In genomic region chr9:71591106-71591505, GRCm38 (mm10) we compare ENCODE assay signal across 10 mouse cellular contexts. TPM values are rescaled to one million over a fixed set of nuclear protein-coding genes. Genes with fewer than 3 reads are reported as not detected.
A peak's percentile ranks its signal among the peaks of the same experiment; 100 is the strongest.
DNase-seq lines count a peak whose midpoint lies in the region; ATAC-seq lines count a peak whose summit lies in the region.
"Had no signal": no experiment of that assay in that cellular context is flagged by ENCODE, and none has a peak within 500 bp of the region (broad histone marks: within the 10 kb centered on the region; RNA-seq: fewer than 3 reads in every experiment).

No protein-coding gene starts in this region.

- no peak overlapping the region for H3K9ac ChIP-seq in kidney, embryonic 14.5 days (ENCODE audit: low read depth, low read length)
- H3K9ac ChIP-seq in embryonic facial prominence, embryonic 11.5 days (replicated peaks; ENCODE audit: low read length), result no peak overlapping the region
- peak overlapping the region; percentile 94 for H3K9ac ChIP-seq in heart, embryonic 16.5 days (ENCODE audit: low read length)
- H3K9ac ChIP-seq in liver, embryonic 15.5 days, result no peak overlapping the region

- peak overlapping the region; percentile 91 for H3K4me2 ChIP-seq in kidney, embryonic 14.5 days (replicated peaks; ENCODE audit: low read depth, low read length)
- peak overlapping the region; percentile 86; the same call in 1 of the 2 replicates for H3K4me2 ChIP-seq in embryonic facial prominence, embryonic 11.5 days (ENCODE audit: low read depth, low read length)
- peak overlapping the region; percentile 74 for H3K4me2 ChIP-seq in heart, embryonic 16.5 days (ENCODE audit: low read depth, low read length)
- H3K4me2 ChIP-seq in liver, embryonic 15.5 days, result no peak overlapping the region; the same call in 1 of the 2 replicates

- no peak for ATAC-seq in kidney, embryonic 14.5 days (ENCODE audit: low FRiP score, low TSS enrichment)
- no peak for ATAC-seq in embryonic facial prominence, embryonic 11.5 days (replicated peaks; ENCODE audit: insufficient number of reproducible peaks, low FRiP score, low TSS enrichment, low read depth)
- ATAC-seq in heart, embryonic 16.5 days (replicated peaks; ENCODE audit: extremely low read depth, insufficient read depth, low FRiP score), result no peak
- ATAC-seq in liver, embryonic 15.5 days (ENCODE audit: insufficient read depth), result no peak

- H3K9me3 ChIP-seq in kidney, embryonic 14.5 days (ENCODE audit: control insufficient read depth, low read length), result no peaks in the 10 kb centered on the region
- no peaks in the 10 kb centered on the region for H3K9me3 ChIP-seq in embryonic facial prominence, embryonic 11.5 days (replicated peaks; ENCODE audit: control insufficient read depth, low read length)
- H3K9me3 ChIP-seq in heart, embryonic 16.5 days (replicated peaks; ENCODE audit: control insufficient read depth, low read length), result peaks cover 3% of the 10 kb centered on the region; the same call in 1 of the 2 replicates
- H3K9me3 ChIP-seq in liver, embryonic 15.5 days (replicated peaks), result no peaks in the 10 kb centered on the region
- H3K9me3 ChIP-seq: neural tube, embryonic 12.5 days had no signal

- 33% methylated on average over 5 of the region's 5 CpGs for WGBS in kidney, embryonic 14.5 days
- 68% methylated on average over 5 of the region's 5 CpGs for WGBS in embryonic facial prominence, embryonic 11.5 days
- 14% methylated on average over 5 of the region's 5 CpGs for WGBS in heart, embryonic 16.5 days
- WGBS in liver, embryonic 15.5 days (ENCODE audit: insufficient replicate concordance), result 49% methylated on average over 5 of the region's 5 CpGs

- no peak overlapping the region for H3K27ac ChIP-seq in kidney, embryonic 14.5 days (ENCODE audit: low read depth, low read length)
- no peak overlapping the region for H3K27ac ChIP-seq in embryonic facial prominence, embryonic 11.5 days (replicated peaks; ENCODE audit: low read depth, low read length)
- peak overlapping the region; percentile 97 for H3K27ac ChIP-seq in heart, embryonic 16.5 days (ENCODE audit: low read length)
- no peak overlapping the region for H3K27ac ChIP-seq in liver, embryonic 15.5 days (replicated peaks)
- H3K27ac ChIP-seq: left cerebral cortex, adult 2 months; neural tube, embryonic 12.5 days had no signal

- H3K27me3 ChIP-seq in kidney, embryonic 14.5 days (ENCODE audit: control insufficient read depth, insufficient read depth, low read length), result no peaks in the 10 kb centered on the region
- no peaks in the 10 kb centered on the region for H3K27me3 ChIP-seq in embryonic facial prominence, embryonic 11.5 days (ENCODE audit: control insufficient read depth, insufficient read depth, low read length)
- no peaks in the 10 kb centered on the region for H3K27me3 ChIP-seq in heart, embryonic 16.5 days (ENCODE audit: control insufficient read depth, insufficient read depth, low read length)
- peaks cover 23% of the 10 kb centered on the region for H3K27me3 ChIP-seq in liver, embryonic 15.5 days

- no peaks in the 10 kb centered on the region for H3K36me3 ChIP-seq in kidney, embryonic 14.5 days (ENCODE audit: control insufficient read depth, insufficient read depth, low read length)
- H3K36me3 ChIP-seq in embryonic facial prominence, embryonic 11.5 days (replicated peaks; ENCODE audit: control insufficient read depth, insufficient read depth, low read depth, low read length), result no peaks in the 10 kb centered on the region
- H3K36me3 ChIP-seq in heart, embryonic 16.5 days (ENCODE audit: control insufficient read depth, insufficient read depth), result peaks cover 5% of the 10 kb centered on the region
- no peaks in the 10 kb centered on the region for H3K36me3 ChIP-seq in liver, embryonic 15.5 days (replicated peaks)
- H3K36me3 ChIP-seq: neural tube, embryonic 12.5 days had no signal

- DNase-seq in kidney, adult 11 months, result no peak
- no peak for DNase-seq in embryonic facial prominence, embryonic 11.5 days (ENCODE audit: low spot score)
- DNase-seq in frontal cortex, postnatal 25 days (ENCODE audit: low spot score in 2 of 2), result no peak
- no peak for DNase-seq in cerebellum, adult 18-20 months
- DNase-seq: kidney, postnatal 14 days had no signal

- peak overlapping the region; percentile 63; the same call in 1 of the 2 replicates for H3K4me3 ChIP-seq in kidney, embryonic 14.5 days (ENCODE audit: low read length)
- H3K4me3 ChIP-seq in embryonic facial prominence, embryonic 11.5 days (ENCODE audit: low read depth, low read length), result no peak overlapping the region
- H3K4me3 ChIP-seq in heart, embryonic 16.5 days (ENCODE audit: low read length), result peak overlapping the region; percentile 91
- H3K4me3 ChIP-seq in liver, embryonic 15.5 days (replicated peaks), result 0 out of 2 replicates have a peak overlapping the region, but pooled peaks have one; percentile 54

- peaks cover 4% of the 10 kb centered on the region; the same call in 1 of the 2 replicates for H3K4me1 ChIP-seq in kidney, embryonic 14.5 days (ENCODE audit: control insufficient read depth, insufficient read depth, low read length)
- H3K4me1 ChIP-seq in embryonic facial prominence, embryonic 11.5 days (ENCODE audit: control insufficient read depth, insufficient read depth, low read length), result no peaks in the 10 kb centered on the region
- H3K4me1 ChIP-seq in heart, embryonic 16.5 days (ENCODE audit: control insufficient read depth, insufficient read depth, low read length), result peaks cover 42% of the 10 kb centered on the region
- peaks cover 13% of the 10 kb centered on the region for H3K4me1 ChIP-seq in liver, embryonic 15.5 days (replicated peaks)
- H3K4me1 ChIP-seq: neural tube, embryonic 12.5 days had no signal

RNA-seq across cellular contexts. Expression of gene Myzap, which starts 1.1 kb away (rescaled TPM):
- 18.6 and 18.7 TPM in 2 replicates for polyA plus RNA-seq in kidney, embryonic 14.5 days (2014; fragmentation: Nextera tagmentation; extraction: Ambion mirVana)
- 7.0 and 8.5 TPM in 2 replicates for polyA plus RNA-seq in embryonic facial prominence, embryonic 11.5 days (2014; fragmentation: Nextera tagmentation; extraction: Ambion mirVana)
- polyA plus RNA-seq in heart, embryonic 16.5 days (2015; fragmentation: Nextera tagmentation; extraction: Ambion mirVana), result 168 and 183 TPM in 2 replicates
- 2.2 and 2.7 TPM in 2 replicates for polyA plus RNA-seq in liver, embryonic 15.5 days (2015; fragmentation: Nextera tagmentation; extraction: Ambion mirVana)
